Mouse (Mus musculus) G1E (cell line): ENCODE data around the gene Zmiz2.

Experiments
- CTCF ChIP-seq: IDR thresholded peaks from 2 replicates; pipeline ENCODE4 v1.5.1; 2012; ENCODE audit warnings: low read depth, low read length, inconsistent platforms, mixed read lengths
- GATA1 ChIP-seq: IDR thresholded peaks from 2 replicates; pipeline ENCODE4 v1.6.1; 2012; ENCODE audit warnings: borderline replicate concordance, low read length, inconsistent platforms, mixed read lengths
- POLR2AphosphoS5 ChIP-seq: IDR thresholded peaks from 2 replicates; pipeline ENCODE4 v1.6.1; 2012; ENCODE audit warnings: low read depth, low read length, inconsistent platforms; ENCODE audit not compliant: insufficient replicate concordance

DNA sequence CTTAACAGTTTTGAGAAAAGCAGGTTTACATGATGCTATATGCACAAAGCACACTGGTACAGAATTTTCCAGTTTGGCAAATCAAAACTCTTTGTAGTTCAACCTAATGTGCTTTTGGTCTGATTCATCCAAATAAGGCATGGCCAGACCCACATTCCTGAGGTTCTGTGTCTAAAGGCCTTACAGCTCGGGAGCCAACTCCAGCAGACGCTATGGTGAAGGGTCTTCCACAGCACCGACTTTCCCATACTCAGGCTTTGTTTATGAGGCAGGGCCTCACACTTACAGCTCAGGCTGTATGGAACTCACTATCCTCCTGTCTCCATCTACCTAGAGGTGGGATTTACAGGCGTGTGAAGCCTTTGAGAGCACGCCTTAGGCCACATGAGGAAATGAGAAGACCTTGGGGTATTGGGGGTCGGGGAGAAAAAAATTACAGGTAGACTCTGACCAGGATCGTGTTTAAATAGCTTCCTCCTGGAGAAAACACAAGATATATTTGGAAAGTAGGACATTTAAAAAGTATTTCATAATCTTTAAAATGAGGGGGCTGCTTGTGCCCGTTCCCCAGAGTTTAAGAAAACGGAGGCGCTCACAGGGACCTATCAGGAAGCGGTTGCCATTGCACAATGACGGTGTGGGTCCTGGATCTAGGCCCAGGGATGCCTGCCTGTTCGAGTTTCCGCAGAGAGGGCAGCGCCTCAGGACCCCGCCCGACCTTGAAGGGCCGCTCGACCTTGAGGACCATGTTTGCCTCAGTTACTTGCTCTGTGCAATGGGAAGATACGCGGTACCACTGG is 26.1 kb downstream of the Zmiz2 start, which contains the start of gene Ppia:
- TF ChIP-seq CTCF (no peak), POLR2AphosphoS5 (no peak), GATA1 (no peak)
